Mouse (Mus musculus): ENCODE results near the gene Sdccag8.

Gene Sdccag8

GRCm38 (mm10) chr1:177010041-177010440 lies 195.6 kb downstream of the Sdccag8 start:
- in situ Hi-C loops (cut with MseI, MboI), result no loop called here

GRCm38 (mm10) chr1:177010607-177011302 lies 196.3 kb downstream of the Sdccag8 start:
- in situ Hi-C loops (cut with MseI, MboI), result no loop called here

GRCm38 (mm10) chr1:177011688-177012087 lies 197.2 kb downstream of the Sdccag8 start:
- in situ Hi-C loops (cut with MseI, MboI), result no loop called here

GRCm38 (mm10) chr1:177012774-177013173 lies 198.3 kb downstream of the Sdccag8 start:
- in situ Hi-C loops (cut with MseI, MboI), result no loop called here

- in situ Hi-C loops (cut with MseI, MboI), result no loop called here
These were observed 198.9 kb downstream of the Sdccag8 start for GRCm38 (mm10) chr1:177013313-177013712.

GRCm38 (mm10) chr1:177013776-177014175 lies 199.3 kb downstream of the Sdccag8 start:
- in situ Hi-C loops (cut with MseI, MboI), result no loop called here

GRCm38 (mm10) chr1:177014346-177014745 lies 199.9 kb downstream of the Sdccag8 start:
- in situ Hi-C loops (cut with MseI, MboI), result no loop called here

GRCm38 (mm10) chr1:177014921-177015439 lies 200.5 kb downstream of the Sdccag8 start:
- in situ Hi-C loops (cut with MseI, MboI), result no loop called here

- in situ Hi-C loops (cut with MseI, MboI), result no loop called here
These were observed 201.5 kb downstream of the Sdccag8 start for GRCm38 (mm10) chr1:177015917-177016316.

- in situ Hi-C loops (cut with MseI, MboI), result no loop called here
These were observed 202.3 kb downstream of the Sdccag8 start for GRCm38 (mm10) chr1:177016729-177017128.

GRCm38 (mm10) chr1:177018750-177019149 lies 204.3 kb downstream of the Sdccag8 start:
- in situ Hi-C loops (cut with MseI, MboI), result no loop called here

- in situ Hi-C loops (cut with MseI, MboI), result no loop called here
These were observed 205.2 kb downstream of the Sdccag8 start for GRCm38 (mm10) chr1:177019668-177020067.

- in situ Hi-C loops (cut with MseI, MboI), result no loop called here
These were observed 208.3 kb downstream of the Sdccag8 start for GRCm38 (mm10) chr1:177022751-177023150.

GRCm38 (mm10) chr1:177027706-177028105 lies 213.2 kb downstream of the Sdccag8 start:
- in situ Hi-C loops (cut with MseI, MboI), result no loop called here

- in situ Hi-C loops (cut with MseI, MboI), result no loop called here
These were observed 214.6 kb downstream of the Sdccag8 start for GRCm38 (mm10) chr1:177029032-177029431.

GRCm38 (mm10) chr1:177030669-177031068 lies 216.2 kb downstream of the Sdccag8 start:
- in situ Hi-C loops (cut with MseI, MboI), result no loop called here

- in situ Hi-C loops (cut with MseI, MboI), result no loop called here
These were observed 216.7 kb downstream of the Sdccag8 start for GRCm38 (mm10) chr1:177031196-177031595.

- in situ Hi-C loops (cut with MseI, MboI), result no loop called here
These were observed 217.8 kb downstream of the Sdccag8 start for GRCm38 (mm10) chr1:177032233-177032632.

GRCm38 (mm10) chr1:177035460-177035859 lies 221.0 kb downstream of the Sdccag8 start:
- in situ Hi-C loops (cut with MseI, MboI), result no loop called here

GRCm38 (mm10) chr1:177038383-177038782 lies 223.9 kb downstream of the Sdccag8 start:
- in situ Hi-C loops (cut with MseI, MboI), result no loop called here

- in situ Hi-C loops (cut with MseI, MboI), result no loop called here
These were observed 224.7 kb downstream of the Sdccag8 start for GRCm38 (mm10) chr1:177039093-177039674.

GRCm38 (mm10) chr1:177040058-177040457 lies 225.6 kb downstream of the Sdccag8 start:
- in situ Hi-C loops (cut with MseI, MboI), result no loop called here

- in situ Hi-C loops (cut with MseI, MboI), result no loop called here
These were observed 231.4 kb downstream of the Sdccag8 start for GRCm38 (mm10) chr1:177045885-177046284.
